9 mouse cellular contexts compared by ENCODE assay signal in the genomic region with DNA sequence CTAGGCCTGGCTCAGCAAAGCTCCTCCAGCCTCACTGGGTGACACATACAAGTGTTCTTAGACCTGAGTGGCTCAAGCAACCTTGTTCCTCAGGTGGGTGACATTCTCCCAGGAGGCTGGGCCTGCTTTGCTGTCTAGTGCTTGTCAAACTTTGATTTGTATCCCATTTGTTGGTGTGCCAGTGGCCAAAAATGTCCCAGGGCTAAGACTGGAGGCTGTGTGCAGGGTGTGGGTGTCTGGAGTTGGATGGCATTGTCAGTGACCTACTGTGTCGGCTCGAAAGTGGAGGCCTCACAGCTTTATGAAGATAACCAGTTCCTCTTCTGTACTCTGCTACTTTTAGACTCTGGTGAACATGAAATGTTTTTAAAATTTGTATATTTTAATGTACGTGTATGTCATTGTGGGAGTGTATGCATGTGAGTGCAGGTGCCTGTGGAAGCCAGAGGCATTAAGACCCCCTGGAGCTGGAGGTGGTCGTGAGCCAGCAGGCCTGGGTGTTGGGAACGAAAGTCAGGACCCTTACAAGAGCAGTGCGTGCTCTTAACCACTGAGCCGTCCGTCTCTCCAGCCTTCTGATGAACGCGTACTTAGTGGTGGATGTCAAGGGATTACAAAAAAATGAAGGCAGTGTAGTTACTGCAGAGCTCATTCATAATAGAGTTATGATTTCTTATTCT. TPM values are rescaled to one million over a fixed set of nuclear protein-coding genes. Genes with fewer than 3 reads are reported as not detected.
DNase-seq lines count a peak whose midpoint lies in the region; ATAC-seq and TF ChIP-seq lines count a peak whose summit lies in the region.
"Had no signal": no experiment of that assay in that cellular context is flagged by ENCODE, and none has a peak within 500 bp of the region (broad histone marks: within the 10 kb centered on the region; RNA-seq: fewer than 3 reads in every experiment).

No protein-coding gene starts in this region.

- no peak for DNase-seq in heart, postnatal 25 days (ENCODE audit: low spot score)
- DNase-seq in Patski (ENCODE audit: low read depth, low spot score): no peak
- no peak for DNase-seq in limb, embryonic 14.5 days (ENCODE audit: low spot score)
- no peak for DNase-seq in gastrocnemius, adult 18-20 months (ENCODE audit: low spot score)
- DNase-seq in gastrocnemius, adult 8-10 months (ENCODE audit: low spot score in 2 of 2): no peak
- no peak for DNase-seq in right cerebral cortex, adult 18-20 months

- POLR2A ChIA-PET in Patski (lab: Charles Lee): interaction anchor here (0.6 to 1.2 kb wide), 4 partner anchors 12 to 327 kb away, joined by 3 to 5 read pairs (median 4); no protein-coding TSS in a partner anchor

- no peaks in the 10 kb centered on the region for H3K9me3 ChIP-seq in heart, embryonic 11.5 days (replicated peaks; ENCODE audit: control insufficient read depth, low read length)
- no peaks in the 10 kb centered on the region for H3K9me3 ChIP-seq in heart, embryonic 13.5 days
- no peaks in the 10 kb centered on the region for H3K9me3 ChIP-seq in limb, embryonic 14.5 days (ENCODE audit: control insufficient read depth, low read length)

- H3K27ac ChIP-seq in heart, embryonic 11.5 days (ENCODE audit: low read depth, low read length): peak overlapping the region; percentile 74
- peak overlapping the region; percentile 76 for H3K27ac ChIP-seq in heart, embryonic 13.5 days (replicated peaks)
- peak overlapping the region; percentile 88 for H3K27ac ChIP-seq in limb, embryonic 14.5 days (replicated peaks; ENCODE audit: low read depth, low read length)

- intact Hi-C loops in heart, postnatal 25 days (cut with DNase I): loop anchor here (1.0 to 5.0 kb wide), 2 partner anchors 40 to 119 kb away; a partner anchor contains a TSS

- H3K4me3 ChIP-seq in heart, embryonic 11.5 days (ENCODE audit: low read depth, low read length): no peak overlapping the region
- H3K4me3 ChIP-seq in heart, embryonic 13.5 days: no peak overlapping the region
- no peak overlapping the region for H3K4me3 ChIP-seq in limb, embryonic 14.5 days (replicated peaks; ENCODE audit: low read length)

- in situ Hi-C loops in Patski (cut with MboI; ENCODE audit: low pct_unique_long_range_greater_than_20kb): loop anchor here (5.0 kb wide), 1 partner anchor 39 kb away; no protein-coding TSS in a partner anchor

- no peaks in the 10 kb centered on the region for H3K27me3 ChIP-seq in heart, embryonic 11.5 days (ENCODE audit: control insufficient read depth, insufficient read depth, low read length)
- no peaks in the 10 kb centered on the region for H3K27me3 ChIP-seq in Patski
- H3K27me3 ChIP-seq in heart, embryonic 13.5 days (replicated peaks): no peaks in the 10 kb centered on the region
- no peaks in the 10 kb centered on the region for H3K27me3 ChIP-seq in limb, embryonic 14.5 days (ENCODE audit: control insufficient read depth, insufficient read depth, low read length)

- no peak for ATAC-seq in heart, embryonic 11.5 days (replicated peaks; ENCODE audit: insufficient number of reproducible peaks, low FRiP score, low TSS enrichment)
- ATAC-seq in Patski: peak; percentile 4
- ATAC-seq in heart, embryonic 13.5 days (ENCODE audit: extremely low read depth, insufficient number of reproducible peaks, low FRiP score, low TSS enrichment): no peak
- no peak for ATAC-seq in limb, embryonic 14.5 days (ENCODE audit: low FRiP score, low read depth)

- WGBS in heart, embryonic 11.5 days (ENCODE audit: insufficient replicate concordance): 75% methylated on average over 10 of the region's 10 CpGs
- WGBS in heart, embryonic 13.5 days: 67% methylated on average over 10 of the region's 10 CpGs
- 73% methylated on average over 10 of the region's 10 CpGs for WGBS in limb, embryonic 14.5 days

- TF ChIP-seq POLR2A in limb, embryonic 14.5 days (IDR thresholded peaks at IDR 0.05; ENCODE audit: borderline replicate concordance, extremely low read depth, insufficient read depth, insufficient read length): no peak

- no peak overlapping the region for H3K4me2 ChIP-seq in heart, embryonic 11.5 days
- no peak overlapping the region for H3K4me2 ChIP-seq in heart, embryonic 13.5 days
- H3K4me2 ChIP-seq in limb, embryonic 14.5 days (replicated peaks; ENCODE audit: low read depth, low read length, severe bottlenecking): no peak overlapping the region

- no peak for TF ChIP-seq CTCF in Patski (IDR thresholded peaks at IDR 0.05)

- H3K36me3 ChIP-seq in heart, embryonic 11.5 days (ENCODE audit: control insufficient read depth, insufficient read depth, low read length): no peaks in the 10 kb centered on the region
- peaks cover 19% of the 10 kb centered on the region for H3K36me3 ChIP-seq in heart, embryonic 13.5 days
- H3K36me3 ChIP-seq in limb, embryonic 14.5 days (ENCODE audit: control insufficient read depth, insufficient read depth, low read length): peaks cover 14% of the 10 kb centered on the region

- CTCF ChIA-PET in Patski (lab: Charles Lee): interaction anchor here (0.9 to 1.9 kb wide), 13 partner anchors 21 to 117 kb away, joined by 3 to 15 read pairs (median 4); no protein-coding TSS in a partner anchor

- H3K4me1 ChIP-seq in heart, embryonic 11.5 days (ENCODE audit: control insufficient read depth, insufficient read depth, low read length): peaks cover 34% of the 10 kb centered on the region
- peaks cover 50% of the 10 kb centered on the region for H3K4me1 ChIP-seq in heart, embryonic 13.5 days
- peaks cover 38% of the 10 kb centered on the region for H3K4me1 ChIP-seq in limb, embryonic 14.5 days (ENCODE audit: control insufficient read depth, insufficient read depth, low read length)

- no peak overlapping the region for H3K9ac ChIP-seq in heart, embryonic 11.5 days (ENCODE audit: low read depth, low read length)
- peak overlapping the region; percentile 50 for H3K9ac ChIP-seq in heart, embryonic 13.5 days
- no peak overlapping the region for H3K9ac ChIP-seq in limb, embryonic 14.5 days (ENCODE audit: low read depth, low read length, severe bottlenecking)

RNA-seq across cellular contexts. Expression of a gene that starts 12.9 kb away (rescaled TPM):
- 16.2 and 20.1 TPM in 2 replicates for polyA plus RNA-seq in heart, embryonic 11.5 days (2014; fragmentation: Nextera tagmentation; extraction: Ambion mirVana)
- total RNA-seq in heart, postnatal 25 days (2021): 1 to 10 TPM; 5.8 to 6.4 TPM
- polyA plus RNA-seq in Patski (2021): 51.2 TPM
- 15.6 and 17.0 TPM in 2 replicates for polyA plus RNA-seq in heart, embryonic 13.5 days (2015; fragmentation: Nextera tagmentation; extraction: Ambion mirVana)
- 15.5 and 16.4 TPM in 2 replicates for polyA plus RNA-seq in limb, embryonic 14.5 days (2012; rRNA removed)
- 21.7 and 23.1 TPM in 2 replicates for polyA plus RNA-seq in limb, embryonic 14.5 days (2014; fragmentation: Nextera tagmentation; extraction: Ambion mirVana)
- total RNA-seq in gastrocnemius, adult 18-20 months (2021): 1 to 10 TPM; 3.9 to 4.5 TPM
- total RNA-seq in gastrocnemius, adult 8-10 months (2022): 1 to 10 TPM; 4.3 to 6.2 (median 5.2) TPM

RNA-seq across cellular contexts. Expression of a gene that starts 24.7 kb away (rescaled TPM):
- not detected in 2 replicates for polyA plus RNA-seq in heart, embryonic 11.5 days (2014; fragmentation: Nextera tagmentation; extraction: Ambion mirVana)
- total RNA-seq in heart, postnatal 25 days (2021): not detected
- polyA plus RNA-seq in Patski (2021): not detected
- polyA plus RNA-seq in heart, embryonic 13.5 days (2015; fragmentation: Nextera tagmentation; extraction: Ambion mirVana): 0.13 TPM in 1 of 2 replicates, not detected in the other
- 0.06 and 0.08 TPM in 2 replicates for polyA plus RNA-seq in limb, embryonic 14.5 days (2012; rRNA removed)
- polyA plus RNA-seq in limb, embryonic 14.5 days (2014; fragmentation: Nextera tagmentation; extraction: Ambion mirVana): not detected in 2 replicates
- not detected for total RNA-seq in gastrocnemius, adult 18-20 months (2021)
- total RNA-seq in gastrocnemius, adult 8-10 months (2022): not detected
- total RNA-seq: left cerebral cortex, postnatal 14 days had no signal

RNA-seq across cellular contexts. Expression of a gene that starts 53.3 kb away (rescaled TPM):
- polyA plus RNA-seq in heart, embryonic 11.5 days (2014; fragmentation: Nextera tagmentation; extraction: Ambion mirVana): 4.6 and 8.1 TPM in 2 replicates
- 10 to 100 TPM; 20.5 to 21.3 TPM for total RNA-seq in heart, postnatal 25 days (2021)
- 85.7 TPM for polyA plus RNA-seq in Patski (2021)
- 3.0 and 3.5 TPM in 2 replicates for polyA plus RNA-seq in heart, embryonic 13.5 days (2015; fragmentation: Nextera tagmentation; extraction: Ambion mirVana)
- polyA plus RNA-seq in limb, embryonic 14.5 days (2012; rRNA removed): 21.8 and 25.5 TPM in 2 replicates
- 12.3 and 27.0 TPM in 2 replicates for polyA plus RNA-seq in limb, embryonic 14.5 days (2014; fragmentation: Nextera tagmentation; extraction: Ambion mirVana)
- 10 to 100 TPM; 79.2 to 99.4 TPM for total RNA-seq in gastrocnemius, adult 18-20 months (2021)
- total RNA-seq in gastrocnemius, adult 8-10 months (2022): 100 to 1,000 TPM; 103 to 132 (median 110) TPM
